Mouse (Mus musculus) fat pad, adult 2 months (tissue): ENCODE results near the gene Rbm17.
"Not testable (repeated sequence)": the region's sequence is repeated elsewhere in the genome, so short reads cannot be mapped to it uniquely, and the experiment has no call there.

Experiments used
- DNase-seq: peaks from one replicate; pipeline ENCODE4 v3.0.0-alpha.2; 2011; ENCODE audit warnings: low read depth, low spot score; ENCODE audit errors: extremely low read depth

Gene Rbm17

DNA sequence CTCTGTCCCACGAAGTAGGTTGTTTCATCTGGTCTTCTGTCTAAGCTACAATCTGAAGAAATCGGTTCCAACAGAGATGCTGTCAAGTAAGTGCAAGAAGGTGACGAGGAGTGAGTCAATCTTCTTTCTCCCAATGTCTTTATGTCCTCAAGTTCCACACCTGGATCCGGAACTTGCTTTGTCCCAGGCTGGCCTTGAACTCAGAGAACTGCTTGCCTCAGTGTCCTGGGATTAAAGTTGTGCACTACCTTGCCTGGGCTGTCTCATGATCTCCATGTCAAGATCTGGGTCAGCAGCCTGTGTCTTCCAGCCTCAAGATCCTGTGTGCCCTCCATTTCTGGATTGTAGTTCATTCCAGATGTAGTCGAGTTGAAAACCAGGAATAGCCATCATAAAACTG lies at the start of gene Rbm17:
Gene Rbm17, minus strand, starts transcription at position 101 of the 400 bp plus-strand sequence.
- no peak for DNase-seq

DNA sequence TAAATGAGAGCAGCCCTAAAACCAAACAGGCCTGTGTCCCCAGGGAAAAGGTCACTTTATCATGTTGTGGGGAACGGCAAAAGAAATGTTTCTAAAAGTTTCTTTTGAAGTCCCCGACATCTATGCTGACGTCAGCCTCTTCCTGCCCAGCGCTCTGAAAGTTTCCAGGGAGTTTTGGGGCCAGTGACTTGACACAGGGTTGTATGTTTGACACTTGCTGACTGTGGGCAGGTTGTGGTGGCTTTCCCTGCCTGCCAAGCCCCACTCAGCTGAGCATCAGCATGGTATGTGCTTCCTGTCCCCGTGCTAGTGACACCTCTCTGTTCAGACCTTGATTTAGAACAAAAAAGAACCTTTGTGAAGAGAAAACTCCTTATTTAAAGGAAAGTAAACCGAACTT lies 49.4 kb upstream of the Rbm17 start:
- DNase-seq = no peak

DNA sequence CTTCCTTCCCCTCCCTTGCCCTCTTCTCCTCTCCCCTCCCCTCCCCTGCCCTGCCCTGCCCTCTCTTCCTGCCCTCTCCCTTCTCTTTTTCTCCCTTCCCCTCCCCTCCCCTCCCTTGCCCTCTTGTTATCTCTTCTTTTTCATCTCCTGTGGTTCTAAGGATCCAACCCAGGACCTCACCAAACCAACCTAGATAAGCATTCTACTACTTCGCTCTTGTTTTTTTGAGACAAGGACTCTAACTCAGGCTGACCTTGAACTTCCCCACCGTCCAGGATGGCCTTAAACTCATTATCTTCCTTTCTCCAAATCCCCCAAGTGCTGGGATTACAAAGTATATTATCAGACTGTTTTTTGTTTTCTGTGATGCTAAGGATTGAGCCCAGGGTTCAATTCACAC lies 48.8 kb upstream of the Rbm17 start:
- no peak for DNase-seq

DNA sequence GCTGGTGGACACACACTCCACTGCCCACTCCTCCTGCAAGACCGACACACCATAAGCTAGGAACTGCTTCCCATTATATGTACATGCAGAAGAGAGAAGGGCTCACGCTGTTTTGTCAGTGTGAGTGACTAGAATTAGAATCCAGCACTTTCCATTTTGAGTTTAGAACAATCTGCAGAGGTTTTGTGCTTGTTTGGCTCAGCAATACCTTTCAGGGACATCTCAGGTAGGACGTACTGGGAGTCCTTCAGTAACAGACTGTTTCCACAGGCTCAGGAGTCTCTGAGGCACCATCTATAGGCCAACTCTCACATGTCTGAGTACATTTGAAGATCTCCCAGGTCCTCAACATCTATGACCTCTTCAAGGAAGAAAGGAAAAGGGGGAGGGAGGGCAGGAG lies 48.2 kb upstream of the Rbm17 start:
- DNase-seq = no peak

DNA sequence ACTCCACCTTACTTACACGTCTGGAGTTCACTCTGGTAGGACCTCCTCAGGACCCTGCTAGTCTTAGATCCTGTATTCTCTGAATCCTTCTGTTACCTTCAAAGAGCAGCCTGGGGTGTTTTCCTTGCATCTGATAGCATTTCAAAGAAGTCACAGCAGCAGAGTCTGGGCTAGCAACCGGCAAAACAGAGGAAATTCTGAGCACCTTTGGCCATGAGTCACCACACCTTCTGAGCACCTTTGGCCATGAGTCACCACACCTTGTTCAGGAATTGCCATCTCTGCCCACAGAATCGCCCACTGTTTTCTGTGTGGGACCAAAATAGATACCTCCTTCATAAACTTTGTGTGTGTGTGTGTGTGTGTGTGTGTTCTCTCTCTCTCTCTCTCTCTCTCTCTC lies 47.5 kb upstream of the Rbm17 start:
- no peak for DNase-seq

DNA sequence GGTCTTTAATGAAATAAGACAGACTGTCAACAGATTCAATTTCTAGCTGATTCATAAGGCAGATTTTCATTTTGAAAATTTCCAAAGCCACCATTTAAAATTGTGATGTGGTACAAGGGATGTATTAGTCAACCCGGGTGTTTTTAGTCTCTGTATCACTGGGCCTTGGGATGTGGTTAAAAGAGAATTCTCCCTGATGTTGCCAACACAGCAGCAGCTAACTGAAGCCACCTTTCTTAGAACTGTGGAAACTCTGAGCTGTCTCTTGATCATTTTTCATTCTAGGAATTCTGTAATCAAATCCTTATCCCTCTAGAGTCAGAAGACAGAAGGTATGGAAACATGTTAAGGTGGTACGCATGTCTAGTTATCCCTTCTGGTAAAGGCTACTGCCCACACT lies 41.3 kb upstream of the Rbm17 start:
- no peak for DNase-seq

DNA sequence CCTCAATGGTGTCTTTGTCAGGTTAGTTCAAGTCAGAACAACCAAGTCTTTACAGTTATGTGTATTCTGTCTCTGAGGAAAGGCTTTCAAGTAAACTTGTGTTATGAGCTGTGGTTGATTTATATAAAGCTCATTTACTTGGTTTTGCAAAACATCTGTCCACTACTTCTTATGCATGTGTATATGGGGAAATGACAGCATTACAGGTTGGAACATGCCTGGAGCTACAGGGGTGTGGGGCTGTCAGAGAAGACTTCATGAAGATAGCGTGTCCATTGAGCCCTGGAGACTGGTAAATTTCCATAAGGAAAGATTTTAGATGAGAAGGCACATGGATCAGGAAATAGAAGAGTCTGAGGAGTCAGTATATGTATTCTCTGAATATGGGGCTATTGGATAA lies 40.1 kb upstream of the Rbm17 start:
- DNase-seq = no peak

DNA sequence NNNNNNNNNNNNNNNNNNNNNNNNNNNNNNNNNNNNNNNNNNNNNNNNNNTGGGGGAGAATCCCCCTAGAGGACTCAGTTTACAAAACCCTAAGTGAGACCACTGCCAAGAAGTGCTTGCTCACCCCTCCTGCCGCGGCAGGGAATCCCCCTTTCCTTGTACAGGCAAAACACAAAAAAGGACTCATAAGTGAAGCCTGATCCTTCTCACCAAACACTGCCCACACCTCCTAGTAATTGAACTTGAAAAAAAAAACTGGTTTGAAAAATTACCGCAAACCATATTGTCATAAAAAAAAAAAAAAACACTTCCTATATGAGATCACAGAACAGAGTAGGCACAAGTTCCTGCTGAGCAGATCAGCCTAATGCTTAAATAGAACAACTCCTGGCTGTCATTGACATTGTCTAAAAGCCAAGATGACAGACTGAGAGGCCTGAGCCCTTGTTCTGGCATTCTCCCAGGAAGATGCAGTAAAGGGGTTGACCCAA lies 38.5 kb upstream of the Rbm17 start, which contains the start of gene Il2ra:
Gene Il2ra, plus strand, starts transcription at position 357 of the 491 bp plus-strand sequence.
- no peak for DNase-seq

DNA sequence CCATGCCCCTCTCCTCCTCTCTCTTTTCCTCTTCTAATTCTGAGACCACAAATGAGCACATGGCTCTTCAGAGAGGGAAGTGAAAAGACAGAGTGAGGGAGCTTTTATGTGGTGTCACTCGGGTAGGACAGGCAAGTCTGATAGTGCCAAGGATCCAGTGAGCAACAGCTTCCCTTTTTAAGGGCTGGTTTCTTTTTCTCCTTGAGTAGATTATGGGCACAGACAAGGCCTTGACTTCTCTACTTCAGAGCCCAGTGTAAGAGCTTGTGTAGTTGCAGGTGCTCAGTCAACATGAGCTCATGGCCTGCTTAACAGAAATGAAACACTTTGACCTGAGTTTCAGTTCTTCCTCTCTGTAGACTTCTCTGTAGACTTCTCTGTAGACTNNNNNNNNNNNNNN lies 33.2 kb upstream of the Rbm17 start:
- no peak for DNase-seq

DNA sequence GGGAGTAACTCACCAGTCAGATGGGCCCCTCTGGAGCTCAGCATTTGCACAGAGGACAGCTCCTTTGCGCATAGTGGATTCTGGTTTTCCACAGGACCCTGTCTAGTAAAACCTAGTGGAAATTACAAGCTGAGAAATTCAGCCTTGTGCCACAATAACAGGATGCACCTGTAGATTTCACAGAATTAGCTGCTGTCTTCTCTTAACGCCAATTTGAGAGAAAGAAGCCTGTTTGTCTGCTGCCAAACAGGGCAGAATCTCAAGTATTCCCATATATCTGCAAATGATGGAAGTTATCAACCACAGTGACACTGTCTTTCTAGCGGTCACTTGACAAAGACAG lies 32.2 kb upstream of the Rbm17 start:
- DNase-seq = no peak

DNA sequence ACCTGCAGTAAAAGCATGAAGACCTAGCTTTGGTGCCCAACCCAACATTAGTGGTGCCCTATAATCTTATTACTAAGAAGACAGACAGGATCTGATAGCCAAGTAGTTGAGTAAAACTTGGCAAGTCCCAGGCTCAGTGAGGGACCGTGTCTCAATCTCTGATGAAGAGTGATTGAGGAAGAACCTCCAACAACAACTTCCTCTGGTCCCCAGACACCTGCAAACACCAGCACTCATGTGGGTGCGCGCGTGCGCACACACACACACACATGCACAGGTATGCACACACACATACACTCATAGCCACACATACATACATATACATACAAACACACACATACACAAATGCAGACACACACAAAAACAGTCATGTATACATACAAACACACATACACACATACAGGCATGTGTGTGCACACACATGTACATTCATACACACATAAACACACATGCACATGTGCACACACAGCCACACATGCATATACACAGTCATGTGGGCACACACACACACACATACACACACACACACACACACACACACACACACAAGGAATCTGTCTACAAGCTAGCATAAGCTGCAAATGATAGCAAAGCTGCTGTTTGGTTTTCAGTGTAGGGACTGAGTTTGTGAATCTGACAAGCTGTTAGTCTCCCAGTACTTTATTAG lies 31.7 kb upstream of the Rbm17 start:
- no peak for DNase-seq

DNA sequence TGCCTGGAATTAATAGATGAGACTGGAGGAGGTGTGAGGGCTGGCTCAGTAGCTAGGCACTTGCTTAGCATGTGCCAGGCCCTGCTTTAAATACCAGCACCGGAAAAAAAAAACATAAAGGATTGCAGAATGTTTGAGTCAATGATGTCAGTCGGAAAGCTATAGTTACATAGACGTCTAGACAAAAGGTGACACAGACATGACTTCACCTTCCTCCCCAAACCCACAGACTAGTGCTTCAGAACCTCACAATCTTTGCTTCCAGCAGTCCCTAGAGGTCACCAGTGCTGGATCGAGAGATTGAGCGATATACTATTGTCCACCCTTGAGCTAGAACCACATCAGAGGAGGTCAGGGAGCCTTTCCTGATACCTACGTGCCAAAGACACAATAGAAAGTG lies 31.1 kb upstream of the Rbm17 start:
- no peak for DNase-seq

DNA sequence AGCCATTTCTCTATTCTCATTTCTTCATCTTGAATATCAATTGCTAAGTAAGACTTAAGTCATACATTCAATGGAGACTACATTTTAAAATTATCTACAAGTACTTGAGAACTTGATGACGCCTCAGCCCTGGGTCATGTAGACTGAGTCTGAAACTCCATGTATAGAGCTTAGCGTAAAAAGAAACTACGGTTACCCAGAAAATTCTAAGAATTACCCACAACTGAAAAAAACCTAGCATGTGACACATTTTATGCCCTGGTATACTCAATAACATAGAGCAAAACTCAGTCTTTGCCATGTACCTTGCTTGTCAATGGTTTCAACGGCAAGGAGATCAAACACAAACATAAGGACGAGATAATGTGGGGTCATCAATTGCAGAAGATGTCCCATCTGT lies 21.9 kb upstream of the Rbm17 start, which contains the start of gene Gm17490:
Gene Gm17490, minus strand, starts transcription at position 375 of the 400 bp plus-strand sequence.
- no peak for DNase-seq

DNA sequence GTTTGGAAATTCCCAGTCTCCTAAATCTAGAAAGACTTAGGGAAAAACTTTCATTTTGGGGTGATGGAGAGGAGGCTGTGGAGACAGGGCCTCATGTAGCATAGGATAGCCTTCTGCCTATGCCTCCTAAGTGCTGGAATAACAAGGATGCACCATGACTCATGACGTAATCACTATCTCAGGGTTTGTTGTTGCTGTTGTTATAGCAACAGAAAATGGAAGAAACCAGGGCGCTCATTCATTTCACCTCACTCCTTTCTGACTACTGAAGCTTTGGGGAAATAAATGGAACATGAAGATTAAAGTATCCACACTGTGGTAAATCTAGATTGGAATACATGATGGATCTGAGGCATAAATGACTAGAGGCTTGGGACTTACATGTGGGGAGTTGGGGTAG lies 19.8 kb upstream of the Rbm17 start:
- no peak for DNase-seq

DNA sequence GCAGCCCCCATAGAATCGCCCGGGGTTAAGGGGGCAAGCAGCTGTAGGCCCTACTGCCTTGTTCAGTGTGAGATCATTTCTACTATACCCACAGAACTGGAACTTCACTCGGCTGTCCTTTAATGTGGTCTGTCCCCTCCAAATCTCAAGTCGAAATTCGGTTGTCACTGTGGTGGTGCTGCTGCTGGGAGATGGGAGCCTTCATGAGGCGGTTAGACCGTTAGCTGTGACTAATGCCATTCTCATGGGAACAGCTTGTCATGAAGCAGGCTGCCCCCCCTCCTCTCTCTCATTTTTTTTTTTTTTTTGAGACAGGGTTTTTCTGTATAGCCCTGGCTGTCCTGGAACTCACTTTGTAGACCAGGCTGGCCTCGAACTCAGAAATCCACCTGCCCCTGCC lies 19.2 kb upstream of the Rbm17 start:
- no peak for DNase-seq

DNA sequence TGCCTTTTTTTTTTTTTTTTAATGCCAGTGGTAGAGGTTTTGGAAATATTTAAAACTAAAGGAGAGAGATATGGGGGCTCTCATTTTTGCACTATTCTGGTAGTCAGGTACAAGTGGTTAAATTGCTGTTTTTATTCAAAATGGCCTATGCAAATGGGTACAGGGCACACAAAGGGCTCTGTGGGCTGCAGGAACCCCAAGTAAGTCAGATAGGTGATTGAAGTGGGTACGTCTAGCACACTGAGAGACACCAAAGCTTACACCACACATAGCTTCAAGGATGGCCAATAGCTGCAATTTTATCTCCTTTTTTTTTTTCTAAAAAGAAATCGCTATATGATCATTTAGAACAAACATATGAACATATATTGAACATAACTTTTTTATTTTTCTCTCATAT lies 15.6 kb upstream of the Rbm17 start:
- no peak for DNase-seq

DNA sequence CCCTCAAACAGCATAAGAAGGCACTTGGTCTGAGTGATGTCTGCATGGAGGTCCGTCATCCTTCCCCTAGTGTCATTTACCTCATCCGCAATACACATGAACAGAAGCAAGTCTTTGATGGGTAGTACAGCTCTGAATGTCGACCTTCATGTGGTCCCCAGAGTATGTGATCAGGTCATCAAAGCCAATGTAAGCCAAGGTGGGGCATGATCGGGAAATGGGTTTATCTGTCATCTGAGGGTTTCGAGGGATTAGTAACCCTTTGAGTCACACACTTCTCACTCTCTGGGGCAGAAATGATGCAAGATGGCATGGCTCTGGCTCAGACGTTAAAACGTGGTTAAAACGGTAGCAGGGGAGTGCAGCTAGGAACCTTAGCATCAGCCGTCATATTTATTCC lies 12.9 kb upstream of the Rbm17 start:
- DNase-seq = no peak

DNA sequence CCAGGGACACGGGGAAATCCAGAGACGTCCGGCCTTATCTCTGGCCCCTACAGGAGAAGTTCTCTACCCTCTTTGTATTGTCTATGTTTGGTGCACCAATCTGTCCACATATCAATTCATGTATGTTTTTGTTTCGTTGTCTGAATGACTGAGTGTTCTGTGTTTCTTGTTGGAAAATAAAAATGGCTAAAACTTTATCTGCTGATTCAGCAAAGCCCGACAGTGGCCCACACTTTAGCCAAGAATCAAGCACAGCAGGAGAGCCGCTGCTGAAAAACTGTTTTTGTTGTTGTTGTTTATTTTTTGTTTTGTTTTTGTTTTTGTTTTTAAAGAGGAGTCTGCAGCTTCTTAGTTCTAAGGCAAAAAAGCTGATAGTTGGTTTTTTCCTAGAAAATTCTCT lies 9.0 kb upstream of the Rbm17 start:
- DNase-seq = not testable (repeated sequence)

DNA sequence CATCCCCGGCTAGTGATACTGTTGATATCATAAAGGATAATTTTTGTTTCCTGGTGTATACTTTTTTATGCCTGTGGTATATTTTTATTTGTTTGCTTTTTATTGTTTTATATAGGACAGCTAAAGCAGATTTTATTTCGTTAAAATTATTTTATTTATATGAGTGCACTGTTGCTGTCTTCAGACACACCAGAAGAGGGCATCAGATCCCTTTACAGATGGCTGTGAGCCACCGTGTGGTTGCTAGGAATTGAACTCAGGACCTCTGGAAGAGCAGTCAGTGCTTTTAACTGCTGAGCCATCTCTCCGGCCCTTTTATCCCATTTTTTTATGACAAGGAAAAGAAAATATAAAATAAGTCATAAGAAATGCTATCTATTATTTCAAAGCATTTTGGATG lies 2.8 kb upstream of the Rbm17 start:
- DNase-seq = not testable (repeated sequence)

DNA sequence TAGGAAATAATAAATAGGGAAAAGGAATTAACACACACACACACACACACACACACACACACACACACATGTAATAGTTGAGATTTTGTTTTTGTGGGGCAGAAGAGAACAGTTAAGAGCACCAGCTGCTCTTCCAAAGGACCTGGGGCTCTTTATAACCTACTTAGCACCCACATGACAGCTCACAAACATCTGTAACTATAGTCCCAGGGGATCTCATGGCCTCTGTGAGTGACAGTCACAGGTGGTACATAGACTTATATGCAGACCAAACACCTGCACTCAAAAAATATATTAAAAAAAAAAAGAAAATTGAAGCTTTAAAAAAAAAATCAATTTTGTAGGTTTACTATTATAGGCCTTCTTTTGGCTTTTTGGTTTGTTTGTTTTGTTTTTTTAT lies 958 bp upstream of the Rbm17 start:
- no peak for DNase-seq

DNA sequence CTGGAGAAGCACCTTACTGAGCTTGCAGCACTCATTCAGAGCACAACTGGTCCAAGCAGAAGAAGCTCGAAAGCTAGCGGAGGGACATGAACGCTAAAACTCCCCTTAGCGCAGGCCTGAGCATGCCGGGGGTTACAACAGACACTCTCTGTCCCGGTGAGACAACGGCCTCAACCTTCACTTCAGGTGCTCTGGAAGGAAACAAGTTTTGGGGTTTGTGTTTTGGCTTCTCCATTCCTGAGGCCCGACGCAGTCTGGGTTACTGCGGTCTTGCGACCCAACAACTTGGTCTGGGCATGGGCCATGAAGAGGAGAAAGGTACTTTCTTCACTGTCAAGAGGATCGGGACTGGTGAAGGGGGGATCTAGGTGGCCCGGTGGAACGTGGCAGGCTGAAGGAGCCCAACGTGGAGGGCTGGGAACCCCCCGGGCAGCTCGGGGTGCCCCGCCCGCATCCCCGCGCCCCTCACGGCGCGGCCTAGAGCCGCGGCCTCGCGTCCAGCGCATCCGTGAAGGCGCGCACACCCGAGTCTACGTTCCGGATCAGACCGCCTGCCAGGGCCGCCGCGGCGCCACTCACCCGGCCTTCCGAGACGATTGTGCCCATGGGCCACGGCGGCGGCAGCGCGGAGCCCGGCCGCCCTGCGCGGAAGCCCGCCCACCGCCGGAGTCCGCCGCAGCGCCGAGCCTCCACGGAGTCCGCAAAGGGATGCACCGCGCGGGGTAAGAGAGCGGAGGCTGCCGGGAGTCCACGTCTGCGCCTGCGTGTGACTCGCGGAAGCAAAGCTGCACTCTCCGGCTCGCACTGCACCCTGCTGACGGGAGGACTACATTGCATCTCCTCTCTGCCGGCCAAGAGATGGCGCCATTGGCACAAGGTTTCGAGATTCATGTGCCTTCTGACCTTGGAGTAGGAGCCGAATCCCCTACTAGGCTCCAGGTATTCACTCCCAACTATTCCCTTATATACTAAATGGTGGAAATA lies 1.2 kb downstream of the Rbm17 start:
- peak; percentile 52 for DNase-seq

DNA sequence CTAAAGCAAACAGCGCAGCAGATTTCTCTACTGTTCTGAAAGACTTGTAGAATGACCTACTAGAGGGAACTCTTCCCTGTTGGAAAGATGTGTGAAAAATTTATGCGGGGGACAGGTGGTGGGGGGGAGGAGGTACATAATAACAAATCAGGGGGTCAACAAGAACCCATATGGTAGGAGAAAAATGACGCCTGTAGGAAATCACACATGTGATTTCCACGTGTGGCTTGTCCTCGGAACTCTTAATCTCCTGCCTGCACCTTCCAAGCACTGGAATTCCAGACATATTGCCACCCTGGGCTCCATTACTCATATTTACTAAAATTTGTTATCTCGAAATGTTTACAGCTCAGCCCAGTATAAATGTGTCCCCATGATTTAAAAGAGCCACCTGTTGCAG lies 2.2 kb downstream of the Rbm17 start:
- no peak for DNase-seq
